Mouse (Mus musculus) heart, postnatal 14 days (tissue): ENCODE data around the gene H2al1c. TPM values are rescaled to one million over a fixed set of nuclear protein-coding genes. Genes with fewer than 3 reads are reported as not detected.

ENCODE experiments used
- total RNA-seq, 2 experiments: library from RNA; stranded (reverse); gene quantifications; 2 replicates each; pipeline ENCODE4 v1.2.3; 2021

H2al1c gene
- total RNA-seq, 2 experiments from 2014 or later, result not detected

Other genes with a start within 250 kb of the H2al1c start
- not detected for gene H2al1a, start 6.4 kb upstream of the H2al1c start, total RNA-seq
- gene H2al1b, start 3.2 kb upstream of the H2al1c start, total RNA-seq, result not detected
- not detected for gene H2al1d, start 3.2 kb downstream of the H2al1c start, total RNA-seq
- gene H2al1e, start 6.3 kb downstream of the H2al1c start, total RNA-seq, result not detected
- not detected for gene H2al1f, start 9.5 kb downstream of the H2al1c start, total RNA-seq
- not detected for gene H2al1g, start 12.6 kb downstream of the H2al1c start, total RNA-seq
- not detected for gene H2al1h, start 15.8 kb downstream of the H2al1c start, total RNA-seq
- gene H2al1i, start 19.0 kb downstream of the H2al1c start, total RNA-seq, result not detected
- gene H2al1j, start 22.2 kb downstream of the H2al1c start, total RNA-seq, result not detected